Mouse (Mus musculus) bone marrow, adult 2 months (tissue): Measurements from ENCODE around the gene Syne4. TPM values are rescaled to one million over a fixed set of nuclear protein-coding genes. Genes with fewer than 3 reads are reported as not detected.

Experiments
- H3K27ac ChIP-seq: fragments of 200-500 bp; 2 replicates; pipeline ENCODE4 v1.5.1; 2012; ENCODE audit warnings: low read depth, mild to moderate bottlenecking, control low read depth, inconsistent platforms, low read length; ENCODE audit not compliant: control insufficient read depth, poor library complexity, insufficient read depth
- H3K4me1 ChIP-seq: fragments of 200-500 bp; 2 replicates; pipeline ENCODE4 v1.6.1; 2011; ENCODE audit warnings: low read length; ENCODE audit not compliant: control insufficient read depth, insufficient read depth
- H3K4me3 ChIP-seq: fragments of 200-500 bp; replicated peaks from 2 replicates; pipeline ENCODE3; 2011; ENCODE audit warnings: mild to moderate bottlenecking, low read depth, low read length, control low read depth; ENCODE audit not compliant: control insufficient read depth
- CTCF ChIP-seq: fragments of 200-500 bp; IDR thresholded peaks from 2 replicates; pipeline ENCODE4 v1.5.1; 2011; ENCODE audit warnings: low read length, control low read depth; ENCODE audit not compliant: control insufficient read depth, insufficient read depth
- POLR2A ChIP-seq: fragments of 200-500 bp; IDR thresholded peaks from 2 replicates; pipeline ENCODE4 v1.6.1; 2011; ENCODE audit warnings: low read depth, mild to moderate bottlenecking, control low read depth, low read length, borderline replicate concordance; ENCODE audit not compliant: control insufficient read depth
- WGBS: fragments of 180-500 bp; shearing (Covaris S2); methylation state at CpG from one replicate; pipeline ENCODE4 v1.1.7; 2018; 5-methylcytosine and 5-hydroxymethylcytosine counted together
- polyA plus RNA-seq: library from polyadenylated mRNA; stranded (reverse); fragments of >200 nt; gene quantifications from 2 replicates; pipeline ENCODE4 v1.2.4, GENCODE M21; 2011; ENCODE audit warnings: low replicate concordance; ENCODE audit not compliant: missing spikeins, insufficient read depth, insufficient read length

Syne4 gene
- polyA plus RNA-seq, 1 experiment: 8.9 TPM

- Histone ChIP-seq H3K4me3 (no peak overlapping the region), H3K27ac (no peak overlapping the region), H3K4me1 (no peaks in the 10 kb centered on the region; the same call in 1 of the 2 replicates)
- no peak for TF ChIP-seq POLR2A
- TF ChIP-seq CTCF: no peak
- 23% methylated on average over 21 of the region's 21 CpGs for WGBS
These were observed 32.2 kb downstream of the Syne4 start for GRCm38 (mm10) chr7:30346635-30347379.

GRCm38 (mm10) chr7:30347828-30348227 lies 33.2 kb downstream of the Syne4 start:
- TF ChIP-seq CTCF (peak; percentile 71), POLR2A (0 out of 2 replicates have a peak, but pooled peaks have one; percentile 6)
- no peak overlapping the region for H3K4me3 ChIP-seq
- no peak overlapping the region for H3K27ac ChIP-seq
- under 1% methylated on average over 30 of the region's 30 CpGs for WGBS
- no peaks in the 10 kb centered on the region; the same call in 1 of the 2 replicates for H3K4me1 ChIP-seq

GRCm38 (mm10) chr7:30353279-30353822 lies 38.7 kb downstream of the Syne4 start:
- no peaks in the 10 kb centered on the region for H3K4me1 ChIP-seq
- H3K4me3 ChIP-seq: no peak overlapping the region
- H3K27ac ChIP-seq: no peak overlapping the region
- TF ChIP-seq POLR2A (no peak), CTCF (peak; percentile 71)
- 13% methylated on average over 6 of the region's 6 CpGs for WGBS

DNA sequence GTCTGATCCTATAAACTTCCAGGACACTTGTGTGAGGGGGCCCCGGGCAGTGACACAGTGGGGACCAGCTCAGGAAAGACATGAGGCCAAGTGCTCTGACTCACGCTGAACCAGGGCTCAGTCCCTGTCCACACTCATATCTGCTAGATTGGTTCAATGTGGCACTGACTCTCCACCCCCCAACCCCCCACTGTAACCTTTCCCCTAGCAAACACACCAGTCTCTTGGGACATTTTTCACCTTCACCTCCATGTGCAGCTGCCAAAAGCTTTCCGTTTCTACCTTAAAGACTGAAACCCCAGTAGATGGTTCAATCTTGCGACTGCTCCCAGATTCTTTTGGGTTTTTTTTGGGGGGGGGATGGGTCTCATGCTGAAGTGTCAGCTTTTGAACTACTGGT lies 39.5 kb downstream of the Syne4 start:
- Histone ChIP-seq H3K27ac (no peak overlapping the region), H3K4me1 (no peaks in the 10 kb centered on the region), H3K4me3 (no peak overlapping the region)
- TF ChIP-seq POLR2A: no peak
- TF ChIP-seq CTCF: no peak
- WGBS: 64% methylated on average over 4 of the region's 4 CpGs

DNA sequence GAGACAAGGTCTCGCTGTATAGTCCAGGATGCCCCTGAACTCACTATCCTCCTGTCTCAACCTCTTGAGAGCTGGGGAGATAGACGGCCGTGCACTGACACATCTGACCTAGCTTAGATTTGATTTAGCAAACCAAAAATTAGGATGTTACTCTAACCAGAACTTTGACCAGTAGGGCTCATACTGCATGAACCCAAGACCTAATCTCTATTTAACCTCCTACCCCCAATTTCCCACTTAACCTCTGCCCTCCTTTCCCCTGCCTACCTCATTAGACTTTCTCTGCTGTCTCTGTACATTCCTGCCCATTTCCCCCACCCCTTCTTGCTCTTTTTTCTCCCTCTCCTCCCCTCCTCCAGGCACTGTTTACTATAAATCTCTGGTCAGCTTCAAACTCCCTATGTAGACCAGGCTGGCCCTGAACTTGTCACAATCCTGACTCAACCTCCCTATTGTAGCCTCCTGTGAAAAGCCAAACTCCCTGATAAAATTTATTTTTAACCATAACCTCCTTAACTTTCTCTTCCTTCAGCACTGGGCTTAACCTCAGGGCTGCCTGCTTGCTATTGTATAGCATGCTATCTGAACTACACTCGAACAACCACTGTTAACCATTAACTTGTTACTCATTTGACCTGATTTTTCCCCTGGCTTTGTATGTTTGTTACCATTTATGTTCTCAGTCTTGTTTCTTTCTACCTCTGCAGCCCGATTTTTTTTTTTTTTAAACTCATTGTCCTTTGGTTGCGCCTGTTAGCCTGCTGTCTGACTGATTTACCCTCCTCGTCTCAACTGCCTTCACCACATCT lies 44.0 kb downstream of the Syne4 start:
- TF ChIP-seq POLR2A (no peak), CTCF (no peak)
- Histone ChIP-seq H3K4me3 (no peak overlapping the region), H3K27ac (no peak overlapping the region), H3K4me1 (no peaks in the 10 kb centered on the region)
- 70% methylated on average over 7 of the region's 7 CpGs for WGBS

DNA sequence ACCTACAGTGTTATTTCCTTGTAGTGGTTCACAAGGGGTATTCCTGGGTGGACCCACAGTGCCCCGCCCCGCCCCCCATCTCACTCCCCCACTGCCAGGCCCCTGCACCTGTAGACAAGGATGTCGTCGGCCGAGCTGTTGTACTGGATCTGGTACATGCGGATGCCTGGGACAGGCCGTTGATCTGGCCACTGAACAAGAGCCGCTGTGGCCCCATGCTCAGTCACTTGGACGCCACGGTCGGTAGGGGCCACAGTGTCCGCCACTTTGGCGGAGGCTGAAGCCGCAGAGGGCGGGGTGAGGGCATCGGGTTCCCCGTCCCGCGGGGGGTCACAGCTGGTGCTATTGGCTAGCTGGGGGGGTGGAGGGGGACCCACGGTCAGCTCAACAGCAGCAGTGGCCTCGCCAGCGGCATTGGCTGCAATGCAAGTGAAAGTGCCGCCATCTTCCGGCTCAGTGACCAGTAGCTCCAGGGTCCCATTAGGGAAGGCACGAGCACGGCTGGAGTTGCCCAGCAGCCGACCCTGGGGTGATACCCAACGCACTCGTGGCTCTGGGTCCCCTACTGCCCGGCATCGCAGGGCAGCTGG lies 44.8 kb downstream of the Syne4 start:
- H3K27ac ChIP-seq: no peak overlapping the region
- TF ChIP-seq POLR2A (no peak), CTCF (no peak)
- 83% methylated on average over 31 of the region's 31 CpGs for WGBS
- no peaks in the 10 kb centered on the region for H3K4me1 ChIP-seq
- H3K4me3 ChIP-seq: no peak overlapping the region

- TF ChIP-seq CTCF (no peak), POLR2A (no peak)
- WGBS: 84% methylated on average over 17 of the region's 17 CpGs
- no peak overlapping the region for H3K27ac ChIP-seq
- H3K4me3 ChIP-seq: no peak overlapping the region
- no peaks in the 10 kb centered on the region for H3K4me1 ChIP-seq
These were observed 45.4 kb downstream of the Syne4 start for GRCm38 (mm10) chr7:30360028-30360427.

DNA sequence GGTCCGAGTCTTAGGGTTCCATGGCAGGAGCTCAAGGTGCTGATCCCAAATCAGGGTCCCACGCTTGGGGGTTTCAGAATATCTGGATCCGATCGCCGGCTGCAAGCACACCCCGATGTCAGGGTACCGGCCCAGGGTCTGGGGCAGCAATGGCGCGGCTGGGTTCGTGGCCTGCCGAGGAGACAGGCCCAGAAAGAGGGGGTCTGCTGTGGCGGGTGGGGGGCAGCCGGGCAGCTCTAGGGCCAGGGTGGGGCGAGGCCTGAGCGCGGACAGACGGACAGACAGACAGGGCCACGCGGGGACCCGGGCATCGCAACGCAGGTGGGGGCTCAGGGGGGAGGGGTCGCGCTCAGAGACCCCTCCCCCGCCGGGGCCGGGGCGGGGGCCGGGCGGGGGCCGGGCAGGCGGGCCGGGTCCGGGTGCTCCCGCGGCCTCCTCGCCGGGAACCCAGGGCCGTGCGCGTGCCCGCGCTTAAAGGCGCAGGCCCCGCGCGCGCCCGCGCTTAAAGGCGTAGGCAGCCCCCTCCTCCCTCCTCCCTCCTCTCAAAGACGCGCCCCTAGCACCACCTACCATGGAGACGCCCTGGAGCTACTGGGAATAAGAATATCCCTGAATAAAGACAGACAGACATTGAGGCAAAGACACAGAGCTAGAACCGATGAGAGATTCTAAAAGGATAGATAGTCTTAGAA lies 48.2 kb downstream of the Syne4 start, which contains the start of gene Lrfn3:
TSS of gene Lrfn3 (minus strand) at position 121 of the 692 bp plus-strand sequence.
- WGBS: 4% methylated on average over 51 of the region's 55 CpGs
- TF ChIP-seq CTCF (no peak), POLR2A (no peak)
- H3K4me3 ChIP-seq: no peak within 1 kb of the TSS

More for the DNA sequence above, 48.2 kb downstream of the Syne4 start, which contains the start of gene Lrfn3:
- Histone ChIP-seq H3K27ac (no peak within 1 kb of the TSS; the same call in 1 of the 2 replicates), H3K4me1 (no peaks in the 10 kb centered on the region)
